Mouse (Mus musculus): ENCODE results near the gene March11. TPM values are rescaled to one million over a fixed set of nuclear protein-coding genes. Genes with fewer than 3 reads are reported as not detected.
A peak's percentile ranks its signal among the peaks of the same experiment; 100 is the strongest.

March11 gene
- polyA plus RNA-seq, 1 experiment from 2014 or later, result 0.31 TPM

GRCm38 (mm10) chr15:26298668-26299067 lies 10.2 kb upstream of the March11 start:
- H3K9ac ChIP-seq (ENCODE audit: low read length), result no peak overlapping the region
- H3K4me2 ChIP-seq (ENCODE audit: low read length), result no peak overlapping the region
- no peaks in the 10 kb centered on the region for H3K36me3 ChIP-seq (ENCODE audit: control insufficient read depth, insufficient read depth, low read length)
- no peaks in the 10 kb centered on the region for H3K9me3 ChIP-seq (ENCODE audit: control insufficient read depth, low read length)
- 84% methylated on average over 6 of the region's 6 CpGs for WGBS
- no peaks in the 10 kb centered on the region for H3K4me1 ChIP-seq (ENCODE audit: control insufficient read depth in 2 of 2, insufficient read depth in 2 of 2, low read length in 2 of 2)
- ATAC-seq (ENCODE audit: insufficient number of reproducible peaks, insufficient read depth, low FRiP score, low read depth), result no peak
- no peaks in the 10 kb centered on the region for H3K27me3 ChIP-seq (ENCODE audit: control insufficient read depth, insufficient read depth, low read length)
- no peak overlapping the region for H3K4me3 ChIP-seq (ENCODE audit: control insufficient read depth in 1 of 2, insufficient read depth in 1 of 2, low read depth in 1 of 2, low read length in 2 of 2)
- no peak overlapping the region for H3K27ac ChIP-seq (replicated peaks in 1 of 2; ENCODE audit: control insufficient read depth in 1 of 2, insufficient read depth in 1 of 2, low read depth in 2 of 2, low read length in 2 of 2)

GRCm38 (mm10) chr15:26309291-26309931 lies 563 bp downstream of the March11 start:
- no peaks in the 10 kb centered on the region for H3K9me3 ChIP-seq (ENCODE audit: control insufficient read depth, low read length)
- WGBS, result under 1% methylated on average over 44 of the region's 62 CpGs
- H3K27me3 ChIP-seq (ENCODE audit: control insufficient read depth, insufficient read depth, low read length), result peaks cover 16% of the 10 kb centered on the region
- no peak overlapping the region for H3K9ac ChIP-seq (ENCODE audit: low read length)
- peak overlapping the region; percentile 95 for H3K4me2 ChIP-seq (ENCODE audit: low read length)
- no peak overlapping the region for H3K27ac ChIP-seq (replicated peaks in 1 of 2; ENCODE audit: control insufficient read depth in 1 of 2, insufficient read depth in 1 of 2, low read depth in 2 of 2, low read length in 2 of 2)
- H3K4me1 ChIP-seq (ENCODE audit: control insufficient read depth in 2 of 2, insufficient read depth in 2 of 2, low read length in 2 of 2), result peaks cover 5 to 10% of the 10 kb centered on the region in 2 experiments; a peak in 2 of 4 replicates
- H3K36me3 ChIP-seq (ENCODE audit: control insufficient read depth, insufficient read depth, low read length), result no peaks in the 10 kb centered on the region
- ATAC-seq (ENCODE audit: insufficient number of reproducible peaks, insufficient read depth, low FRiP score, low read depth), result no peak
- H3K4me3 ChIP-seq (ENCODE audit: control insufficient read depth in 1 of 2, insufficient read depth in 1 of 2, low read depth in 1 of 2, low read length in 2 of 2), result peak overlapping the region; percentile 55 to 67

- H3K9me3 ChIP-seq (ENCODE audit: control insufficient read depth, low read length), result no peaks in the 10 kb centered on the region
- H3K4me1 ChIP-seq (ENCODE audit: control insufficient read depth in 2 of 2, insufficient read depth in 2 of 2, low read length in 2 of 2), result no peaks in the 10 kb centered on the region
- H3K27me3 ChIP-seq (ENCODE audit: control insufficient read depth, insufficient read depth, low read length), result no peaks in the 10 kb centered on the region
- no peaks in the 10 kb centered on the region for H3K36me3 ChIP-seq (ENCODE audit: control insufficient read depth, insufficient read depth, low read length)
- no peak overlapping the region for H3K27ac ChIP-seq (replicated peaks in 1 of 2; ENCODE audit: control insufficient read depth in 1 of 2, insufficient read depth in 1 of 2, low read depth in 2 of 2, low read length in 2 of 2)
- no peak for ATAC-seq (ENCODE audit: insufficient number of reproducible peaks, insufficient read depth, low FRiP score, low read depth)
- no peak overlapping the region for H3K4me2 ChIP-seq (ENCODE audit: low read length)
- H3K4me3 ChIP-seq (ENCODE audit: control insufficient read depth in 1 of 2, insufficient read depth in 1 of 2, low read depth in 1 of 2, low read length in 2 of 2), result no peak overlapping the region
- no peak overlapping the region for H3K9ac ChIP-seq (ENCODE audit: low read length)
- 56% methylated on average over 2 of the region's 2 CpGs for WGBS
Observed at GRCm38 (mm10) chr15:26319866-26320265, 11.0 kb downstream of the March11 start.

- Histone ChIP-seq H3K36me3 (ENCODE audit: control insufficient read depth, insufficient read depth, low read length) (no peaks in the 10 kb centered on the region), H3K4me1 (ENCODE audit: control insufficient read depth in 2 of 2, insufficient read depth in 2 of 2, low read length in 2 of 2) (no peaks in the 10 kb centered on the region), H3K27me3 (ENCODE audit: control insufficient read depth, insufficient read depth, low read length) (no peaks in the 10 kb centered on the region), H3K4me2 (ENCODE audit: low read length) (no peak overlapping the region), H3K4me3 (ENCODE audit: control insufficient read depth in 1 of 2, insufficient read depth in 1 of 2, low read depth in 1 of 2, low read length in 2 of 2) (no peak overlapping the region), H3K9me3 (ENCODE audit: control insufficient read depth, low read length) (no peaks in the 10 kb centered on the region), H3K27ac (replicated peaks in 1 of 2; ENCODE audit: control insufficient read depth in 1 of 2, insufficient read depth in 1 of 2, low read depth in 2 of 2, low read length in 2 of 2) (no peak overlapping the region), H3K9ac (ENCODE audit: low read length) (no peak overlapping the region)
- 71% methylated on average over 3 of the region's 3 CpGs for WGBS
- ATAC-seq (ENCODE audit: insufficient number of reproducible peaks, insufficient read depth, low FRiP score, low read depth), result no peak
Observed at GRCm38 (mm10) chr15:26320402-26320801, 11.6 kb downstream of the March11 start.

- H3K36me3 ChIP-seq (ENCODE audit: control insufficient read depth, insufficient read depth, low read length), result no peaks in the 10 kb centered on the region
- H3K4me3 ChIP-seq (ENCODE audit: control insufficient read depth in 1 of 2, insufficient read depth in 1 of 2, low read depth in 1 of 2, low read length in 2 of 2), result no peak overlapping the region
- 38% methylated on average over 4 of the region's 4 CpGs for WGBS
- H3K27ac ChIP-seq (replicated peaks in 1 of 2; ENCODE audit: control insufficient read depth in 1 of 2, insufficient read depth in 1 of 2, low read depth in 2 of 2, low read length in 2 of 2), result no peak overlapping the region
- no peaks in the 10 kb centered on the region for H3K4me1 ChIP-seq (ENCODE audit: control insufficient read depth in 2 of 2, insufficient read depth in 2 of 2, low read length in 2 of 2)
- no peaks in the 10 kb centered on the region for H3K27me3 ChIP-seq (ENCODE audit: control insufficient read depth, insufficient read depth, low read length)
- no peaks in the 10 kb centered on the region for H3K9me3 ChIP-seq (ENCODE audit: control insufficient read depth, low read length)
- H3K4me2 ChIP-seq (ENCODE audit: low read length), result no peak overlapping the region
- no peak overlapping the region for H3K9ac ChIP-seq (ENCODE audit: low read length)
- no peak for ATAC-seq (ENCODE audit: insufficient number of reproducible peaks, insufficient read depth, low FRiP score, low read depth)
Observed at GRCm38 (mm10) chr15:26322804-26323203, 14.0 kb downstream of the March11 start.

- no peak overlapping the region for H3K27ac ChIP-seq (replicated peaks in 1 of 2; ENCODE audit: control insufficient read depth in 1 of 2, insufficient read depth in 1 of 2, low read depth in 2 of 2, low read length in 2 of 2)
- WGBS, result 76% methylated on average over 1 of the region's 1 CpGs
- no peak for ATAC-seq (ENCODE audit: insufficient number of reproducible peaks, insufficient read depth, low FRiP score, low read depth)
Observed at GRCm38 (mm10) chr15:26327157-26327556, 18.3 kb downstream of the March11 start.

GRCm38 (mm10) chr15:26335791-26336190 lies 26.9 kb downstream of the March11 start:
- WGBS, result 87% methylated on average over 3 of the region's 3 CpGs
- Histone ChIP-seq H3K4me2 (ENCODE audit: low read length) (no peak overlapping the region), H3K9me3 (ENCODE audit: control insufficient read depth, low read length) (no peaks in the 10 kb centered on the region), H3K4me1 (ENCODE audit: control insufficient read depth in 2 of 2, insufficient read depth in 2 of 2, low read length in 2 of 2) (no peaks in the 10 kb centered on the region), H3K27me3 (ENCODE audit: control insufficient read depth, insufficient read depth, low read length) (no peaks in the 10 kb centered on the region), H3K9ac (ENCODE audit: low read length) (no peak overlapping the region), H3K27ac (replicated peaks in 1 of 2; ENCODE audit: control insufficient read depth in 1 of 2, insufficient read depth in 1 of 2, low read depth in 2 of 2, low read length in 2 of 2) (no peak overlapping the region), H3K36me3 (ENCODE audit: control insufficient read depth, insufficient read depth, low read length) (no peaks in the 10 kb centered on the region), H3K4me3 (ENCODE audit: control insufficient read depth in 1 of 2, insufficient read depth in 1 of 2, low read depth in 1 of 2, low read length in 2 of 2) (no peak overlapping the region)
- ATAC-seq (ENCODE audit: insufficient number of reproducible peaks, insufficient read depth, low FRiP score, low read depth), result no peak

More at GRCm38 (mm10) chr15:26327157-26327556, 18.3 kb downstream of the March11 start:
- no peaks in the 10 kb centered on the region for H3K4me1 ChIP-seq (ENCODE audit: control insufficient read depth in 2 of 2, insufficient read depth in 2 of 2, low read length in 2 of 2)
- H3K4me2 ChIP-seq (ENCODE audit: low read length), result no peak overlapping the region
- no peaks in the 10 kb centered on the region for H3K36me3 ChIP-seq (ENCODE audit: control insufficient read depth, insufficient read depth, low read length)
- no peaks in the 10 kb centered on the region for H3K9me3 ChIP-seq (ENCODE audit: control insufficient read depth, low read length)
- H3K4me3 ChIP-seq (ENCODE audit: control insufficient read depth in 1 of 2, insufficient read depth in 1 of 2, low read depth in 1 of 2, low read length in 2 of 2), result no peak overlapping the region
- H3K9ac ChIP-seq (ENCODE audit: low read length), result no peak overlapping the region
- no peaks in the 10 kb centered on the region for H3K27me3 ChIP-seq (ENCODE audit: control insufficient read depth, insufficient read depth, low read length)

GRCm38 (mm10) chr15:26337775-26338174 lies 28.9 kb downstream of the March11 start:
- ATAC-seq (ENCODE audit: insufficient number of reproducible peaks, insufficient read depth, low FRiP score, low read depth), result no peak
- Histone ChIP-seq H3K36me3 (ENCODE audit: control insufficient read depth, insufficient read depth, low read length) (no peaks in the 10 kb centered on the region), H3K4me2 (ENCODE audit: low read length) (no peak overlapping the region), H3K4me3 (ENCODE audit: control insufficient read depth in 1 of 2, insufficient read depth in 1 of 2, low read depth in 1 of 2, low read length in 2 of 2) (no peak overlapping the region), H3K4me1 (ENCODE audit: control insufficient read depth in 2 of 2, insufficient read depth in 2 of 2, low read length in 2 of 2) (no peaks in the 10 kb centered on the region), H3K9me3 (ENCODE audit: control insufficient read depth, low read length) (no peaks in the 10 kb centered on the region), H3K27me3 (ENCODE audit: control insufficient read depth, insufficient read depth, low read length) (no peaks in the 10 kb centered on the region), H3K27ac (replicated peaks in 1 of 2; ENCODE audit: control insufficient read depth in 1 of 2, insufficient read depth in 1 of 2, low read depth in 2 of 2, low read length in 2 of 2) (no peak overlapping the region), H3K9ac (ENCODE audit: low read length) (no peak overlapping the region)
- WGBS, result 81% methylated on average over 2 of the region's 2 CpGs
